Mouse (Mus musculus): ENCODE results near the gene Rps4x.

- TF ChIP-seq CTCF (IDR thresholded peaks at IDR 0.05; ENCODE audit: low read depth, low read length) (peak; percentile 27), EP300 (IDR thresholded peaks at IDR 0.05; ENCODE audit: insufficient read depth, low read depth, low read length) (no peak), POLR2A (IDR thresholded peaks at IDR 0.05; ENCODE audit: insufficient read depth, low read length) (no peak)
Observed at GRCm38 (mm10) chrX:102159778-102160177, 29.4 kb downstream of the Rps4x start.

All from ES-Bruce4 (cell line).